Mouse (Mus musculus) ovary, postnatal 10 days (tissue): ENCODE measurements around the gene Erbb4.
"Not testable (repeated sequence)": the region's sequence is repeated elsewhere in the genome, so short reads cannot be mapped to it uniquely, and the experiment has no call there.

Source experiments
- DNase-seq: peaks from one replicate; pipeline ENCODE4 v3.0.0; 2022; ENCODE audit warnings: low spot score

Gene Erbb4

GRCm38 (mm10) chr1:68860341-68860740 lies 247.5 kb downstream of the Erbb4 start:
- no peak for DNase-seq

GRCm38 (mm10) chr1:68859480-68859879 lies 248.4 kb downstream of the Erbb4 start:
- DNase-seq, result no peak

DNA sequence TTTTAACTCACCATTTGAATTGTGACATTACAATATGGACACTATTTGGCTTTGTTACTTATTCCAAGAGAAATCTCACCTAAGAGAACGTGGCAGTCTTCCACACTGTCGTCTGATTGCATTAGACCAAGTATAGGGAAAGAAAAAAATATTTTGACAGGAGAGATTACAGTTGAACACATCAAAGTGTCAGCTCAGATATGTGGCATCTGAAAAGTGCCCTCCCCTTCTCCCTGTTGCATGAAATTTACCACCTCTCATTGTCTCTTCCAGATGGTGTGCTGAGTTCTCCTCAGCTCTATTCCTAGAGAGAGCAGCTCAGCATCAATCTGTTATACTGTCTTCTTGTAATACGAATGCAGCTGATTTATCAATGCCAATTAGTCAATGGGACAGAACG lies 268.5 kb downstream of the Erbb4 start:
- no peak for DNase-seq

DNA sequence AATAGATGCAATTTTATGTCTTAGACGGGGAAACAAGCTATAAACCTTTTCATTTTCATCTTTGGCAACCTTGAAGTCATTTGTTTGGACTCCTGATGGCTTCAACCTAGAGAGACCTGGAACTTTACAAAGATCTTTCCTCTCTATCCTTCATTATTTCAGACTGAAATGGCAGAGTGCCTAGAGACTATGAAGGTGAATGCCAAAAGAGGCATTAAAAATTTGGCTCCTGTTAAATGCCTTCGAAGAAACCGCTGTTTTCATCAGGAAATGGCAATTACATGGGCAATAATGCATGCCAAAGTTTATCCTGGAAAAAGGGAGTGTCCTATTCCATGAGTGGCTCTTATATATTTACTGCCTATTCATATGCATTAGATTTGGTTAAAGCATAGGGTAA lies 273.2 kb downstream of the Erbb4 start:
- no peak for DNase-seq

DNA sequence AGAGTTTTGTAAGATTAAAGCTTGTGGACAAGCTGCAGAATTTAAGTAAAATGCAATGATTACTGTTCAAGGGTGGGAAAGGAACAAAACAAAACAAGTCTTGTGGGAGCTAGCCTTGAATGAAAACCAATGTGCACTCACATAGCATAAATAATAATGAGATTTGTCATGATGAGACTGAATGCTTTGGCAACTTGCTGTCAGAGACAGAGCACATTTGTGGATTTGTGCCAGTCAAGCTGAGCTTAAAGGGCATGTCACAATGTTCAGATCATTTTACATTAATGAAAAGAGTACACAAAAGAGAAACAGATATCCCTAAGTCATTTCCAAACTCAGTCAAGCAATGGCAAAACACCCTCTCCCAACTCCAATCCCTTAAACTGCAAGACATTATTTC lies 275.8 kb downstream of the Erbb4 start:
- DNase-seq, result no peak

DNA sequence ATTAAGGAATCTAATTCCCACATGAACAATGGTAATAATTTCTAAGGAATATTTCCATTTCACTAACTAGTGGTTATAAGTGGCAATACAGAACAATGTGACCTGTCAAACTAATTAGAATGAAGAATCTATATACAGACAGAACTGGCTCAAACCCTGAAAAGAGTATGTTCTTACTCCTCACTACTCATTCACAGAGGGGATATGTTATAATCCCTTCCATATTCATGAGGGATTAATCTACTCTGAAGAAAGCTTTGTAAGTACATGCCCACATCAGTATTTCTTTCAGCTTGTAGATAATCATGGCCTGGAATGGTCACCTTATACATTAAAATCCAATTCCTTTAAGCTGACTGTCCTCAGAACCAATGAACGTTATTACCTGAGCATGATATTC lies 276.3 kb downstream of the Erbb4 start:
- no peak for DNase-seq

GRCm38 (mm10) chr1:68830501-68831239 lies 277.2 kb downstream of the Erbb4 start:
- no peak for DNase-seq

GRCm38 (mm10) chr1:68823116-68823644 lies 284.7 kb downstream of the Erbb4 start:
- DNase-seq, result no peak

GRCm38 (mm10) chr1:68806711-68807110 lies 301.1 kb downstream of the Erbb4 start:
- no peak for DNase-seq

DNA sequence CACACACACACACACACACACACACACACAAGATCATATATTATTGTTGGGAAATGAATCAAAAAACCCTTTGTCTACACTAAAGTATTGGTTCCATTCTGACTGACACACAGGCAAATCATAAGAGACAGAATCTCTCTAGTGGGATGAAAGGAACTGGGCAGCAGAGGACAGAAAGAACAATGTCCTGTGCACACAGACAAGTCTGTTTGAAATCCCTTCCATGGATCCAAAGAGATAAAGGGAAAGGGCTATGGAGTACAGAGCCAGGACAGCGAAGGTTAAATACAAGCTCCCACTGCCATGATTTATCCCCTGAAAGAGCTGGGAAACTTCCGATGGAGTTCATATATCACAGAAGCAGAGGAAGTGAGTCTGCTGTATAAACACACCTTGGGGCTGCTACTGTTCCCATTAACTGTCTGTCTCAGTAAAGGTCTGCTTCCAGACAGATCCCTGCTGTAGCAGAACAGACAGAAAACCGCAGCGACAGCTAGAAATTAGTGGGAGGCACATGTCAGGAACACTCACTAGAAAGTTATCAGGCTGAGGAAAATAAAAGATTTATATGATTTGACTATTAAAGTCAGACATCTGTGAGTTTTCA lies 320.3 kb downstream of the Erbb4 start:
- DNase-seq, result no peak

DNA sequence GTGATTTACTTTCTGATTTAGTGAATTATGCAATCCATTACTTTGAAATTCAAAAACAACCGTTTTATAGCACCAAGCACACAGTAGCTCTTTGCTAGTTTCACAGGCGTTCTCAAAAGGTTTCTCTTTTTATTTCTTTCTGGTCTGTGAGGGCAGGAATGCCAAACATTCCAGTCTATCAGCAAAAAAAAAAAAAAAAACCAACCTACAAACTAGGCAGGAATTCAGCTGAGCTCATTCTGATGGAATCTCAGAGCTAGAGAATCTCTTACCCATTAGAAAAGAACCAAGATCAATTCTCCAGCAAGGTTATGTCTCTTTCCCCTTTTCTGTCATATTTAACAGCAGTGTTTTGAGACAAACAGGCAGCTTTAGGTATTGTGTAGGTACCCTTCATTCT lies 327.2 kb downstream of the Erbb4 start:
- no peak for DNase-seq

DNA sequence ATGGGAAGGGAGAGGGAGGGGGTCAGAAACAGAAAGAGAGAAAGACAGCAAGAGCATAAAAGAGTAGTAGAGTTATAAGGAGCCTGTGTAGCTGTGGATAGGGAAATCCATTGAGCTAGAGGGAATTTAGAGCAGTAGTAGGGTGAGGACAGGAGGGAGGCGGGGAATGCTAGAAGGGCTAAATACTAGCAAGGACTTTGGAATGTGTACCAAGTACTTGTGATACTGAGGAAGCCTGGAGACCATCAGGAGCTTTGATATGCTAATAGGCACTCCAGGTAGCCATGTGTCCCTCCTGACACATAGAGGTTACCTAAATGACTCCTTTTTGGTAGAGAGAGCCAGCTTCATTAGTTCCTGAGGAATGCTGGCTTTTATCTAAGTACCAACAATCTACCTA lies 327.8 kb downstream of the Erbb4 start:
- no peak for DNase-seq

- not testable (repeated sequence) for DNase-seq
Measured at GRCm38 (mm10) chr1:68766095-68766494, 341.8 kb downstream of the Erbb4 start.

DNA sequence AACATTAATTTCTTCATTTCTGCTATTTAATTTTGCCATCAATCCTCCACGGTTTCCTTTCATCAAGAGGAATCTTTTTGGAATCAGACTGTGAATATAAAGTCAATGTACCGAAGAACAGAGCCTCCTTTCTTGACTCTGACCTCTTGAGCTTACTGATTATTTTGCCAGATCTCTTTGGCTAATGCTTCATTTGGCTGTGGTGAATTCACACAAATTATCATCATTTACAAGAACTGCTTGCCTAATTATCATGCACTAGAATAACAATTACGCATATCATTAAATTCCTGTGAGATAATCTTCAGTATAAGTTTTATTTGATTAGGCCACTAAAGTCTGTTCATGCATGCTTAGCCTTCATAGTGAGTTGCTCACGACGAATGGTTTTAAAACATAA lies 345.4 kb downstream of the Erbb4 start:
- no peak for DNase-seq

- DNase-seq, result no peak
Measured at GRCm38 (mm10) chr1:68748976-68749375, 358.9 kb downstream of the Erbb4 start.

- DNase-seq, result no peak
Measured at GRCm38 (mm10) chr1:68681478-68681877, 426.4 kb downstream of the Erbb4 start.

DNA sequence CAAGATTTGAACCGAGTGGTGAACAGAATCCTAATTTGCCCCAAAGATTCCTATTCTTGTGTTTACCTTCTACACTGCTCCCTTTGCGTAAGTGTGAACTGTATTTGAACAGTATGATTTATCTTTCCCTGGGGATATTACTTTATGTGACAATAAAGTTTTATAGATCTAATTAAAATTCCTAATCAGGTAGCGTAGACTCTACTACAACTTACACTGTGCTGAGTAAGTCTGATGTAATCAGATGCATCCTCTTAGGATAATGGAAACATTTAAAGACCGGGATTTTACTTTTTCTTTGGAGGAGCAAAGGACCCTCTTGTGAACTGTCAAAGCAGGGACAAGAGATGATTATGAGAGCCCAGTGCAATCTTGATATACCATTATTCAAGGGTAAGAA lies 433.2 kb downstream of the Erbb4 start:
- DNase-seq, result no peak

DNA sequence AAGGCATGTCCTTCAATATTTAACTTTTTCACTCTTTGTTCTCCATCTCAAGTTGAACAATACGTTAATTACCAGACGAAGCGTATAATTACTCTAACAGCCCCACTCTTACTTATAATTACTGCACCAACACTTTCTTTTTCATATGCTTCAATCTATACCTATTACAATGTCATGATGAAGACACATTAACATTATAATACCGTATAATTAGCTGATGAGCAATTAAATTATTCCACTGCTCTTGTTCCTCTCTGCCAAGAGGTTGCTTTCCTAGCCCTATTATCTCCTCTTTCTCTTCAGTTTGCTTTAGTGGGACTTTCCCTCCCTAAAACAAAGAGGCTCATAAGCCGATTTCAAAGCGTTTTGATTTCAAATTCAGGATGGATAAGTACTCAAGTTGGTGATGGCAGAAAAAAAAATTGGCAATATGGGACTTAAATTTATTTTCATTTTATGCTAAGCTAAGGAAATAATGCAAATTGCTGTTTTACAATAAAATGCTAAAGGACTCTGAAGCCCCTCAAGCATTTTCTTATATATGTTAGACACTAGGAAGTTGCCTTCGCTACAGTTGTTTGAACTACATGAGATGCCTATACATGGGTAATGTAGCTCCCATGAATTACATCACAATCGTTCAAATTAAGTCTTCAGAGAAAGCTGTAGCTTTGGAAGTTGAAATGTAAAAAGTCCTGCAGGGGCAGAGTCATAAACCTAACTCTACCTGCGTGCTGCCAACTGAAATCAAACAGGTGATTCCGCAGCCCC lies 440.8 kb downstream of the Erbb4 start:
- DNase-seq, result no peak

DNA sequence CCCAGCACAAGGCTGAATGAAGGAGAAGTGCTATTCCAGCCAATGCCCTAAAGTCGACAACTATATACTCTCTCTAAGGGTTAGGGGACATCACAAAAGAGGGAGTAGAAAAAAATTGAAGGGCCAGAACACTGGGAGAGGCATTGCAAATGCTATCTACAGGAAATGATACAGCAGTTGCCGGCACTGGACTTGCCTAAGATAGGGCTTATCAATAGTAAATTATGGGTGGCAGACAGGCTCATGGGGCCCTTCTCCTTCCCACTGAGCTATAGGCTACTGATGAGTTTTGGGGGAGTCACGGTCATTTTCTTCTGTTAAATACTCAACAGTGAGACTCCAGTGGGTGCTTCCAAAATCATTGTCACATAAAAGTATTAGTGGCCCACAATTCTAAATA lies 517.4 kb downstream of the Erbb4 start:
- no peak for DNase-seq

DNA sequence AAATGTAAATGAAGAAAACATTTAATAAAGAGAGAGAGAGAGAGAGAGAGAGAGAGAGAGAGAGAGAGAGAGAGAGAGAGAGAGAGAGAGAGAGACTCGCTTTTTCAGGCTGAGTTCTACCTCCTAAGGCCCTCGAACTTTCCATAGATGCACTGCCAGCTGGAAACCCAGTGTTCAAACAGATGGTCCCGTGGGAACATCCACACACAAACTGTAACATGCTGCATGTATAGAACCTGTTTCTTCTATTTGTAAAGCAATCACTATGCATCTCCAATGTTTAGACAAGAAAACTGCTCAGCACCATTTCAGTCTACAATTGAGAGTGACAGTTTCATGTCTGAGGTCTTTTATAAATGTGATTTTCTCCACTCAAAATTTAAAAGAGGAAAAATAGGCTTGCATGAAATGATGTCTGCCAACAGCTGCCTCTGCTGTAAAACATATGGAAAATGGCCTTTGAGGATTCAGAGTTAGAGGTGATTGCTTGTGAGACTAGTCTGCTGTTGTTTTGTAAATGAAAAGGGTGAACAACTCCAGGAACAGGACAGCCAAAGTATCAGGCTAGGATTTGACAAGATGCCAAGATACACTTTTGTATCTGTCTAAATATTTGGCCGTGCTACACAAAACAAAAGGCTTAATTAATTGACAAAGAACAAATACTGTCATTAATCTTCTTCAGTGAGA lies 533.9 kb downstream of the Erbb4 start:
- no peak for DNase-seq

- no peak for DNase-seq
Measured at GRCm38 (mm10) chr1:68570924-68571323, 536.9 kb downstream of the Erbb4 start.

DNA sequence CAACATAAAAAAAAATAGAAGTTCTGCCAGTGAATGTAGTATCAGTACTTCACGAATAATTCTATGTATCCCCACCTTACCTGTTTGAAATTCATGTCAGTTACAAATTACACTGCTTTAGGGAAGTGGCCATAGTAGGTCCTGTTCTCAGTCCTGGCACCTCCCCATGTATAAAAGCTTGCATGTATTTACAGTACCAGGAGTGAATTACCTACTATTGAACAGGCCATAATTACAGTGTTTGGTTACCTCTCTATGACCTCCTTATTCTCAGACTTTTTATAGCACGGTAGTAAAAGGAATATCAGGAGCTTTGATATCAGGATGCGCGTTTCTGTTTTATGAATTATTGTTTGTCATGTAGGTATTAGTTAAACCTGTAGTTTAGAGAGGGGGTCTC lies 564.9 kb downstream of the Erbb4 start:
- no peak for DNase-seq
